ENCODE assay signal across 12 mouse cellular contexts in the genomic region with DNA sequence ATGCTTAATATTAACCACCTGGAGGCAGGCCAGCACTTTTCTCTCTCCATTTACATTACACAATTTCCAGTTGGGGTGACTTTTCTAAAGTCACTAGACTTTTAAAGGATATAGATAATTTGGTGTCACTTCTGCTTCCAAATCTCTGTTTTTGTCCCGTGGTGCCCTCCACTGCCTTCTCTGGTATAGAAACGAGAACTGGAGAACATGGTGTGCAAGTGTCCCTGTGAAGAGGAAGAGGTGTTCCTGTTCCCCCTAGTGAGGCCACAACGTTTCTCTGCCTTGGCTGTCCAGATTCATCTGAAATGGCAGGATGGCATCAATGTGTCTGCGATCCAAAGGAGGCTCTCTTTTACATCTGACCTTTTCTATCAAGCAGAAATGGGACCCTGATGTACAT.
"Had no signal": no experiment of that assay in that cellular context is flagged by ENCODE, and none has a peak within 500 bp of the region (broad histone marks: within the 10 kb centered on the region; RNA-seq: fewer than 3 reads in every experiment).

No protein-coding gene starts in this region.

- DNase-seq: retina, postnatal 1 day; right cerebral cortex, adult 18-20 months; right cerebral cortex, postnatal 14 days; right cerebral cortex, postnatal 25 days; right cerebral cortex, postnatal 4 days; spleen, adult 18-20 months; thymus, adult 18-20 months; thymus, adult 2 months; thymus, postnatal 14 days; thymus, postnatal 25 days; thymus, postnatal 36 days; thymus, postnatal 4 days had no signal
